ENCODE assay signal across 15 mouse cellular contexts in genomic region chr15:18685439-18685838, GRCm38 (mm10).
"Had no signal": no experiment of that assay in that cellular context is flagged by ENCODE, and none has a peak within 500 bp of the region (broad histone marks: within the 10 kb centered on the region; RNA-seq: fewer than 3 reads in every experiment).

No protein-coding gene starts in this region.

- H3K9ac ChIP-seq: lung, embryonic 14.5 days; midbrain, embryonic 13.5 days; midbrain, embryonic 15.5 days; neural tube, embryonic 12.5 days; stomach, embryonic 15.5 days had no signal

- H3K27me3 ChIP-seq: megakaryocyte, embryonic 14.5 days; midbrain, embryonic 13.5 days; midbrain, embryonic 15.5 days; neural tube, embryonic 12.5 days; stomach, embryonic 15.5 days had no signal

- H3K4me3 ChIP-seq: megakaryocyte, embryonic 14.5 days; midbrain, embryonic 13.5 days; midbrain, embryonic 15.5 days; neural tube, embryonic 12.5 days; stomach, embryonic 15.5 days had no signal

- H3K27ac ChIP-seq: midbrain, embryonic 13.5 days; midbrain, embryonic 15.5 days; neural tube, embryonic 12.5 days; stomach, embryonic 15.5 days; stomach, postnatal 0 days had no signal

- H3K4me1 ChIP-seq: megakaryocyte, embryonic 14.5 days; midbrain, embryonic 13.5 days; midbrain, embryonic 15.5 days; neural tube, embryonic 12.5 days; stomach, embryonic 15.5 days had no signal

- H3K9me3 ChIP-seq: megakaryocyte, embryonic 14.5 days; midbrain, embryonic 13.5 days; midbrain, embryonic 15.5 days; neural tube, embryonic 12.5 days; stomach, embryonic 15.5 days had no signal

- DNase-seq: lung, adult 18-20 months; lung, embryonic 14.5 days; lung, postnatal 10 days; lung, postnatal 4 days; right cerebral cortex, postnatal 14 days; thymus, adult 18-20 months; thymus, postnatal 14 days; thymus, postnatal 36 days had no signal

- ATAC-seq: midbrain, embryonic 13.5 days; midbrain, embryonic 15.5 days had no signal

- H3K36me3 ChIP-seq: midbrain, embryonic 13.5 days; midbrain, embryonic 15.5 days; neural tube, embryonic 12.5 days; stomach, embryonic 15.5 days had no signal

- H3K4me2 ChIP-seq: lung, embryonic 14.5 days; midbrain, embryonic 11.5 days; midbrain, embryonic 13.5 days; midbrain, embryonic 15.5 days; neural tube, embryonic 12.5 days; stomach, embryonic 15.5 days had no signal
